In genomic region chr4:148065702-148066400, GRCm38 (mm10) we compare ENCODE assay signal across 10 mouse cellular contexts. TPM values are rescaled to one million over a fixed set of nuclear protein-coding genes. Genes with fewer than 3 reads are reported as not detected.
DNase-seq lines count a peak whose midpoint lies in the region; ATAC-seq and TF ChIP-seq lines count a peak whose summit lies in the region.
"Had no signal": no experiment of that assay in that cellular context is flagged by ENCODE, and none has a peak within 500 bp of the region (broad histone marks: within the 10 kb centered on the region; RNA-seq: fewer than 3 reads in every experiment).

No protein-coding gene starts in this region.

- H3K4me3 ChIP-seq in forebrain, embryonic 10.5 days = no peak overlapping the region
- no peak overlapping the region for H3K4me3 ChIP-seq in forebrain, embryonic 12.5 days (replicated peaks)
- H3K4me3 ChIP-seq in lung, adult 2 months (replicated peaks; ENCODE audit: extremely low read depth, low read depth, low read length) = no peak overlapping the region
- no peak overlapping the region for H3K4me3 ChIP-seq in myocyte
- H3K4me3 ChIP-seq: embryonic facial prominence, embryonic 12.5 days had no signal

- DNase-seq in forebrain, embryonic 10.5 days (ENCODE audit: extremely low spot score, low spot score) = no peak
- no peak for DNase-seq in lung, adult 2 months
- no peak for DNase-seq in lung, postnatal 25 days (ENCODE audit: low spot score)
- DNase-seq in adipocyte (ENCODE audit: low spot score) = peak; percentile 62
- DNase-seq in thymus, postnatal 10 days (ENCODE audit: low spot score in 2 of 2) = no peak
- no peak for DNase-seq in urinary bladder, adult 2 months (ENCODE audit: low spot score)

- no peak overlapping the region for H3K4me2 ChIP-seq in forebrain, embryonic 12.5 days
- H3K4me2 ChIP-seq in myocyte (ENCODE audit: low read depth) = peak overlapping the region; percentile 72
- H3K4me2 ChIP-seq: embryonic facial prominence, embryonic 12.5 days had no signal

- no peak overlapping the region for H3K9ac ChIP-seq in forebrain, embryonic 12.5 days
- H3K9ac ChIP-seq: embryonic facial prominence, embryonic 12.5 days had no signal

- H3K27ac ChIP-seq in forebrain, embryonic 10.5 days = 0 out of 2 replicates have a peak overlapping the region, but pooled peaks have one; percentile 35
- H3K27ac ChIP-seq in forebrain, embryonic 12.5 days = no peak overlapping the region
- H3K27ac ChIP-seq: embryonic facial prominence, embryonic 12.5 days; macrophage had no signal

- no peaks in the 10 kb centered on the region for H3K27me3 ChIP-seq in forebrain, embryonic 10.5 days (ENCODE audit: poor library complexity, severe bottlenecking)
- no peaks in the 10 kb centered on the region for H3K27me3 ChIP-seq in forebrain, embryonic 12.5 days
- no peaks in the 10 kb centered on the region for H3K27me3 ChIP-seq in myocyte (ENCODE audit: control insufficient read depth, insufficient read depth, insufficient read length)
- H3K27me3 ChIP-seq: embryonic facial prominence, embryonic 12.5 days had no signal

- 43% methylated on average over 6 of the region's 6 CpGs for WGBS in forebrain, embryonic 10.5 days
- 32% methylated on average over 6 of the region's 6 CpGs for WGBS in forebrain, embryonic 12.5 days
- 45% methylated on average over 6 of the region's 6 CpGs for WGBS in lung, adult 2 months

- 0 out of 2 replicates have a peak, but pooled peaks have one; percentile 2 for TF ChIP-seq CTCF in lung, adult 2 months (IDR thresholded peaks at IDR 0.05; ENCODE audit: insufficient read depth, low read length)

- H3K9me3 ChIP-seq in forebrain, embryonic 10.5 days = no peaks in the 10 kb centered on the region
- no peaks in the 10 kb centered on the region for H3K9me3 ChIP-seq in forebrain, embryonic 12.5 days
- H3K9me3 ChIP-seq: embryonic facial prominence, embryonic 12.5 days had no signal

- no peaks in the 10 kb centered on the region for H3K79me2 ChIP-seq in myocyte (ENCODE audit: control insufficient read depth, insufficient read depth)

- no peak overlapping the region for H3ac ChIP-seq in myocyte (ENCODE audit: control insufficient read depth, insufficient read length)

- no peaks in the 10 kb centered on the region for H3K36me3 ChIP-seq in forebrain, embryonic 10.5 days (replicated peaks)
- no peaks in the 10 kb centered on the region for H3K36me3 ChIP-seq in forebrain, embryonic 12.5 days (replicated peaks)
- no peaks in the 10 kb centered on the region for H3K36me3 ChIP-seq in myocyte (ENCODE audit: control insufficient read depth, insufficient read depth)
- H3K36me3 ChIP-seq: embryonic facial prominence, embryonic 12.5 days had no signal

- TF ChIP-seq POLR2A in lung, adult 2 months (IDR thresholded peaks at IDR 0.05; ENCODE audit: borderline replicate concordance, extremely low read depth, low read depth, low read length) = no peak
- no peak for TF ChIP-seq POLR2A in myocyte (IDR thresholded peaks at IDR 0.05; ENCODE audit: insufficient read length, low read depth)

- H3K4me1 ChIP-seq in forebrain, embryonic 10.5 days = peaks cover 26% of the 10 kb centered on the region
- H3K4me1 ChIP-seq in forebrain, embryonic 12.5 days = no peaks in the 10 kb centered on the region; the same call in 1 of the 2 replicates
- no peaks in the 10 kb centered on the region for H3K4me1 ChIP-seq in lung, adult 2 months (ENCODE audit: control insufficient read depth, insufficient read depth, low read length)
- H3K4me1 ChIP-seq: embryonic facial prominence, embryonic 12.5 days had no signal

- no peak for ATAC-seq in forebrain, embryonic 12.5 days (ENCODE audit: low FRiP score)

TF ChIP-seq in myocyte, 11 proteins besides CTCF, POLR2A, EP300 and RAD21:
- no peak for TF ChIP-seq MAX (IDR thresholded peaks at IDR 0.05; ENCODE audit: low read depth)
- TF ChIP-seq USF1 (IDR thresholded peaks at IDR 0.05; ENCODE audit: low read depth) = peak; percentile 37
- TF ChIP-seq E2F4 (IDR thresholded peaks at IDR 0.05; ENCODE audit: insufficient read depth) = no peak
TF ChIP-seq in myocyte: peak in this region for 1.

RNA-seq across cellular contexts. Expression of gene Agtrap, which starts 22.0 kb away (rescaled TPM):
- 19.4 TPM in 2 replicates for polyA plus RNA-seq in forebrain, embryonic 10.5 days (2016; fragmentation: Nextera tagmentation; extraction: Ambion mirVana)
- polyA plus RNA-seq in forebrain, embryonic 12.5 days (2016; fragmentation: Nextera tagmentation; extraction: Ambion mirVana) = 8.4 and 9.2 TPM in 2 replicates
- 50.1 and 56.8 TPM in 2 replicates for polyA plus RNA-seq in lung, adult 2 months (2012; rRNA removed)
- polyA plus RNA-seq in myocyte (2012; fragmentation: generic; extraction: Trizol) = 10.9 TPM
- polyA plus RNA-seq in urinary bladder, adult 2 months (2012; rRNA removed) = 20.4 and 25.4 TPM in 2 replicates

RNA-seq across cellular contexts. Expression of gene Mthfr, which starts 27.0 kb away (rescaled TPM):
- polyA plus RNA-seq in forebrain, embryonic 10.5 days (2016; fragmentation: Nextera tagmentation; extraction: Ambion mirVana) = 27.7 and 30.1 TPM in 2 replicates
- polyA plus RNA-seq in forebrain, embryonic 12.5 days (2016; fragmentation: Nextera tagmentation; extraction: Ambion mirVana) = 28.7 and 32.2 TPM in 2 replicates
- polyA plus RNA-seq in lung, adult 2 months (2012; rRNA removed) = 34.8 and 38.9 TPM in 2 replicates
- 31.8 TPM for polyA plus RNA-seq in myocyte (2012; fragmentation: generic; extraction: Trizol)
- 24.7 and 29.1 TPM in 2 replicates for polyA plus RNA-seq in urinary bladder, adult 2 months (2012; rRNA removed)

RNA-seq across cellular contexts. Expression of gene Clcn6, which starts 27.2 kb away (rescaled TPM):
- polyA plus RNA-seq in forebrain, embryonic 10.5 days (2016; fragmentation: Nextera tagmentation; extraction: Ambion mirVana) = 13.4 and 14.2 TPM in 2 replicates
- polyA plus RNA-seq in forebrain, embryonic 12.5 days (2016; fragmentation: Nextera tagmentation; extraction: Ambion mirVana) = 22.4 and 27.7 TPM in 2 replicates
- 14.1 and 14.9 TPM in 2 replicates for polyA plus RNA-seq in lung, adult 2 months (2012; rRNA removed)
- 19.6 TPM for polyA plus RNA-seq in myocyte (2012; fragmentation: generic; extraction: Trizol)
- polyA plus RNA-seq in urinary bladder, adult 2 months (2012; rRNA removed) = 8.5 and 9.6 TPM in 2 replicates
